22 mouse cellular contexts compared by ENCODE assay signal in the genomic region with DNA sequence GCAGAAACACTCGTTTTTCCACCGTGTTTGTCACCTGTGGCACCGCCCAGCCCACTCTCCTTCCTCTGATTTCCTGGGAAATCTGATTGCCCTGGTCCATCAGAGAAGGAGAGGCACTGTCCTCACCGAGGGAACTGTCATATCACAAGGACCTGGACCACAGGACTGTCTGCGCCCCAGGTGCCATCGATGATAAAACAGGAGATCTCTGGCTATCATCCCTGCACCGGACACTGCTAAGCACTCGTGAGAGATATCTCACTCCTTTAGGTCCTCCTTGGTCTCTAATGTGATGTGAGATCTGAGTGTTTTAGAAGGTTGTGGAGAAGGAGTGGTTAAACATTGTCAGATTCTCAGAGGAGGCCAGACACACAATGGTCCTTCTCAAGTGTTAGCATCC.
DNase-seq lines count a peak whose midpoint lies in the region; ATAC-seq lines count a peak whose summit lies in the region.
"Had no signal": no experiment of that assay in that cellular context is flagged by ENCODE, and none has a peak within 500 bp of the region (broad histone marks: within the 10 kb centered on the region; RNA-seq: fewer than 3 reads in every experiment).

No protein-coding gene starts in this region.

- peaks cover 4% of the 10 kb centered on the region; the same call in 1 of the 2 replicates for H3K9me3 ChIP-seq in liver, embryonic 11.5 days (ENCODE audit: control insufficient read depth, low read length)
- peaks cover 11% of the 10 kb centered on the region for H3K9me3 ChIP-seq in liver, embryonic 12.5 days (replicated peaks)
- H3K9me3 ChIP-seq in hindbrain, embryonic 14.5 days (ENCODE audit: control insufficient read depth, low read length) = peaks cover 6% of the 10 kb centered on the region; the same call in 1 of the 2 replicates
- H3K9me3 ChIP-seq: embryonic facial prominence, embryonic 13.5 days; embryonic facial prominence, embryonic 15.5 days had no signal

- no peak overlapping the region for H3K4me3 ChIP-seq in liver, embryonic 11.5 days (ENCODE audit: low read depth, low read length)
- H3K4me3 ChIP-seq in liver, embryonic 12.5 days = no peak overlapping the region
- no peak overlapping the region for H3K4me3 ChIP-seq in hindbrain, embryonic 14.5 days (replicated peaks; ENCODE audit: low read length)
- H3K4me3 ChIP-seq: embryonic facial prominence, embryonic 13.5 days; embryonic facial prominence, embryonic 15.5 days; erythroblast, embryonic 14.5 days; forebrain, embryonic 10.5 days; forebrain, embryonic 12.5 days had no signal

- no peak overlapping the region for H3K27ac ChIP-seq in liver, embryonic 11.5 days (ENCODE audit: low read depth, low read length)
- H3K27ac ChIP-seq in liver, embryonic 12.5 days = no peak overlapping the region
- no peak overlapping the region for H3K27ac ChIP-seq in hindbrain, embryonic 14.5 days
- H3K27ac ChIP-seq: embryonic facial prominence, embryonic 13.5 days; embryonic facial prominence, embryonic 15.5 days; forebrain, embryonic 10.5 days; forebrain, embryonic 12.5 days had no signal

- 0 out of 2 replicates have a peak, but pooled peaks have one; percentile 12 for ATAC-seq in liver, embryonic 11.5 days (replicated peaks; ENCODE audit: low FRiP score)
- peak; percentile 46; the same call in 1 of the 2 replicates for ATAC-seq in liver, embryonic 12.5 days
- peak; percentile 42; the same call in 1 of the 2 replicates for ATAC-seq in megakaryocyte progenitor cell, adult 5-6 weeks (replicated peaks; ENCODE audit: poor library complexity)
- no peak for ATAC-seq in hindbrain, embryonic 14.5 days (ENCODE audit: low FRiP score)
- ATAC-seq: forebrain, embryonic 14.5 days had no signal

- H3K4me1 ChIP-seq in liver, embryonic 11.5 days (replicated peaks; ENCODE audit: control insufficient read depth, insufficient read depth, low read length) = no peaks in the 10 kb centered on the region
- 0 out of 2 replicates have a peak, but pooled peaks cover 4% of the 10 kb centered on the region for H3K4me1 ChIP-seq in liver, embryonic 12.5 days
- H3K4me1 ChIP-seq in hindbrain, embryonic 14.5 days (replicated peaks; ENCODE audit: control insufficient read depth, insufficient read depth, low read length) = peaks cover 7% of the 10 kb centered on the region; the same call in 1 of the 2 replicates
- H3K4me1 ChIP-seq: embryonic facial prominence, embryonic 15.5 days had no signal

- H3K27me3 ChIP-seq in liver, embryonic 11.5 days (replicated peaks; ENCODE audit: control insufficient read depth, insufficient read depth, low read length) = no peaks in the 10 kb centered on the region
- H3K27me3 ChIP-seq in liver, embryonic 12.5 days (replicated peaks) = no peaks in the 10 kb centered on the region
- no peaks in the 10 kb centered on the region for H3K27me3 ChIP-seq in hindbrain, embryonic 14.5 days (ENCODE audit: control insufficient read depth, insufficient read depth, low read length)
- H3K27me3 ChIP-seq: embryonic facial prominence, embryonic 13.5 days; embryonic facial prominence, embryonic 15.5 days had no signal

- 53% methylated on average over 8 of the region's 8 CpGs for WGBS in liver, embryonic 11.5 days
- 41% methylated on average over 8 of the region's 8 CpGs for WGBS in liver, embryonic 12.5 days (ENCODE audit: insufficient replicate concordance)
- WGBS in hindbrain, embryonic 14.5 days = 91% methylated on average over 8 of the region's 8 CpGs

- no peaks in the 10 kb centered on the region for H3K36me3 ChIP-seq in liver, embryonic 11.5 days (ENCODE audit: control insufficient read depth, insufficient read depth, low read length)
- no peaks in the 10 kb centered on the region for H3K36me3 ChIP-seq in liver, embryonic 12.5 days
- H3K36me3 ChIP-seq in hindbrain, embryonic 14.5 days (replicated peaks; ENCODE audit: control insufficient read depth, insufficient read depth) = no peaks in the 10 kb centered on the region
- H3K36me3 ChIP-seq: embryonic facial prominence, embryonic 13.5 days; embryonic facial prominence, embryonic 15.5 days; forebrain, embryonic 10.5 days; forebrain, embryonic 12.5 days had no signal

- no peak overlapping the region for H3K9ac ChIP-seq in liver, embryonic 11.5 days (ENCODE audit: low read depth, low read length)
- no peak overlapping the region for H3K9ac ChIP-seq in liver, embryonic 12.5 days
- no peak overlapping the region for H3K9ac ChIP-seq in hindbrain, embryonic 14.5 days
- H3K9ac ChIP-seq: embryonic facial prominence, embryonic 13.5 days; embryonic facial prominence, embryonic 15.5 days; forebrain, embryonic 12.5 days had no signal

- DNase-seq in liver, embryonic 11.5 days (ENCODE audit: low spot score) = no peak
- DNase-seq in hindbrain, embryonic 14.5 days (ENCODE audit: low spot score) = no peak
- DNase-seq in thymus, postnatal 0 days (ENCODE audit: low spot score) = no peak
- DNase-seq in retina, embryonic 14.5 days (ENCODE audit: low spot score) = no peak
- DNase-seq: adrenal gland, adult 2 months; adrenal gland, postnatal 10 days; adrenal gland, postnatal 25 days; cerebellum, adult 11 months; cerebellum, adult 18-20 months; cerebellum, adult 8-10 months; cerebellum, adult 9-11 months; cerebellum, postnatal 14 days; cerebellum, postnatal 36 days; embryo, embryonic 11 days had no signal

- H3K4me2 ChIP-seq in liver, embryonic 11.5 days = no peak overlapping the region
- no peak overlapping the region for H3K4me2 ChIP-seq in liver, embryonic 12.5 days
- no peak overlapping the region for H3K4me2 ChIP-seq in hindbrain, embryonic 14.5 days (replicated peaks)
- H3K4me2 ChIP-seq: embryonic facial prominence, embryonic 13.5 days; embryonic facial prominence, embryonic 15.5 days; forebrain, embryonic 12.5 days had no signal
